Mouse (Mus musculus) kidney, adult 2 months (tissue): ENCODE measurements at regions not wholly inside any gene's neighbourhood (a gene's known extent, or its start where the extent isn't known, plus 50 kb on each side); places are given as distances from the start of the nearest gene placed in this dataset.

ENCODE experiments used
- DNase-seq: peaks from one replicate; pipeline ENCODE4 v3.0.0; 2021
- H3K27ac ChIP-seq: fragments of 200-500 bp; 2 replicates; pipeline ENCODE4 v1.5.1; 2012; ENCODE audit warnings: low read depth, low read length, control low read depth, inconsistent platforms; ENCODE audit not compliant: insufficient read depth
- H3K27me3 ChIP-seq: fragments of 200-500 bp; replicated peaks from 2 replicates; pipeline ENCODE4 v1.6.1; 2012; ENCODE audit warnings: mild to moderate bottlenecking, moderate library complexity, low read length, inconsistent platforms; ENCODE audit not compliant: control insufficient read depth, insufficient read depth
- H3K36me3 ChIP-seq: fragments of 200-500 bp; 2 replicates; pipeline ENCODE4 v1.6.1; 2012; ENCODE audit warnings: mild to moderate bottlenecking, moderate library complexity, low read length, inconsistent platforms; ENCODE audit not compliant: control insufficient read depth, insufficient read depth
- H3K4me1 ChIP-seq: fragments of 200-500 bp; 2 replicates; pipeline ENCODE4 v1.6.1; 2011; ENCODE audit warnings: low read length; ENCODE audit not compliant: control insufficient read depth, insufficient read depth
- H3K4me3 ChIP-seq: fragments of 200-500 bp; 2 replicates; pipeline ENCODE4 v1.5.1; 2011; ENCODE audit warnings: mild to moderate bottlenecking, low read depth, low read length, control low read depth; ENCODE audit not compliant: insufficient read depth
- CTCF ChIP-seq: fragments of 200-500 bp; conservative IDR thresholded peaks from 2 replicates; pipeline ENCODE4 v1.5.1; 2011; ENCODE audit warnings: low read depth, mild to moderate bottlenecking, control low read depth, low read length, moderate library complexity, mixed read lengths; ENCODE audit not compliant: insufficient read depth, insufficient read length
- POLR2A ChIP-seq: fragments of 200-500 bp; IDR thresholded peaks from one replicate; pipeline ENCODE4 v1.6.1; 2011; ENCODE audit warnings: low read depth, low read length, control low read depth
- WGBS: fragments of 180-500 bp; shearing (Covaris S2); methylation state at CpG from one replicate; pipeline ENCODE4 v1.1.7; 2018; 5-methylcytosine and 5-hydroxymethylcytosine counted together

DNA sequence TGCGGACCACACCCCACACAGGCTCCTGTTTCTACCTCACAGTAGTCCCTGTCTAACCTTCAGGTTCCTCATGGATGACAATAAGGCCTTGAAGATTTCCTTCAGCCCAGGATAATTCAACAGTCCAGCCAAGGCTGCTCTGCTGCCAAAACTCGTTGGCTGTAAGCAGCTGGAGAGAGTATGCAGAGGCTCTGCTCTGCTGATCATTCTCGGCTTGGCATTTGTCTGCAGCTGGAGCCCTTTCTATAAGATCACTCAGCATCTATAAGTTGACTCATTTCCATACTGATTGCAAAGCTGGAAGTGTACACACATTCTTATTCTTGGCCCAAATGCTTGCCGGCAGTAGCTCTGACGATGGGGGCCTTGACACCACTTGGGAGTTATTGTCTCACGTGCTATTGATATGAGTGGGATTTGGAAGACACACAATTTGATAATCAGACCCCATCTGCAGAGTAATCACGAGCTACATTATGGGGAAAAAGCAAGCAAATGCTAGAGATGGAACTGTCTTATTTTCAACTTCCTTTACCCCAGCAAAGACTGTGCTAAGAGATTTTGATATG is 311.1 kb upstream of the Nmur2 start:
- Histone ChIP-seq H3K36me3 (no peaks in the 10 kb centered on the region), H3K27ac (no peak overlapping the region), H3K4me3 (no peak overlapping the region), H3K4me1 (peaks cover 6% of the 10 kb centered on the region; the same call in 1 of the 2 replicates), H3K27me3 (no peaks in the 10 kb centered on the region)
- TF ChIP-seq CTCF (no peak), POLR2A (no peak)
- no peak for DNase-seq
- 75% methylated on average over 7 of the region's 7 CpGs for WGBS

- WGBS: 74% methylated on average over 1 of the region's 1 CpGs
- TF ChIP-seq POLR2A (no peak), CTCF (no peak)
- no peak overlapping the region for H3K4me3 ChIP-seq
- no peaks in the 10 kb centered on the region for H3K27me3 ChIP-seq
- no peak for DNase-seq
- no peaks in the 10 kb centered on the region for H3K36me3 ChIP-seq
- peaks cover 6% of the 10 kb centered on the region; the same call in 1 of the 2 replicates for H3K4me1 ChIP-seq
- no peak overlapping the region for H3K27ac ChIP-seq
Measured at GRCm38 (mm10) chr11:56351231-56351630, 310.4 kb upstream of the Nmur2 start.

DNA sequence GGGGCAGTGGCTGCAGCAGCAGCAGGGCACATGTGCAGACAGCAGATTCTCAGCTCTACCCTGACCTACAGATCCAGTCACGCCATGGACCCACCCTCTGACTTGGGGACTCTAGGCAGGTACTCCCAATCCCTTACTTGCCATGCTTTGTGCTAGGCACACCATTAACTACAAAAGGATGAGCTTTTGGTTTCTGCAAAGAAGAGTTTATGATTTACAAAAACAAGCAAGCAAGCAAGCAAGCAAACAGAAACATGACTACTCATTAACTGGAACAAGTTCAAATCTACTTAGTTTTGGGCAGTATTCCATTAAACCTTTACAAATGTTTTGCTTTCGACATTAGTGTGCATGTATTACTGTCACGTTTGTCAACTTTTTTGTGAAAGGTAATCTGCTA is 309.0 kb upstream of the Nmur2 start:
- 39% methylated on average over 3 of the region's 3 CpGs for WGBS
- TF ChIP-seq POLR2A: no peak
- TF ChIP-seq CTCF: no peak
- Histone ChIP-seq H3K4me3 (no peak overlapping the region), H3K36me3 (no peaks in the 10 kb centered on the region), H3K27ac (peak overlapping the region; percentile 80; the same call in 1 of the 2 replicates), H3K4me1 (peaks cover 6% of the 10 kb centered on the region; the same call in 1 of the 2 replicates), H3K27me3 (no peaks in the 10 kb centered on the region)
- DNase-seq: peak; percentile 64

DNA sequence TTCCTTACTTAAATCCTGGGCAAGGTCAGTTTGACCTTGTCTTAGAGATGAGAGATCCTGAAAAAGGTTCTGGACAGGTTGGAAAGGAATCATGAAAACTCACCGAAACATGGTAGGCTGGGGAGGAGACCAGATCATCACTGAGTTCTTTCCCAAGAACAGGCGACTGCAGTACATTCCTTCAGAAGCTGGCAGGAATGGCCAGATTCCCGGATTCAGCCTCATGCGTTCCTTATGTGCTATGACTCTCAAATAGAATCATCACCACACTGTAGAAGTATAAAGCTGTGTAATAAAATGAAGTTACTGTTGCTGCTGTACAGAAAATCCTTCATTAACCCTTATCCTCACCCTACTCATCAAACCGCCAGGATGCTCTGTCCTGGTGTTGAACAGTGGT is 307.6 kb upstream of the Nmur2 start:
- 93% methylated on average over 5 of the region's 5 CpGs for WGBS
- H3K4me3 ChIP-seq: no peak overlapping the region
- TF ChIP-seq CTCF (no peak), POLR2A (no peak)

GRCm38 (mm10) chr11:56343083-56343482 is 302.3 kb upstream of the Nmur2 start:
- no peak overlapping the region for H3K27ac ChIP-seq
- no peak overlapping the region for H3K4me3 ChIP-seq
- no peaks in the 10 kb centered on the region for H3K27me3 ChIP-seq
- no peaks in the 10 kb centered on the region for H3K4me1 ChIP-seq
- DNase-seq: no peak
- no peaks in the 10 kb centered on the region for H3K36me3 ChIP-seq
- WGBS: 66% methylated on average over 5 of the region's 5 CpGs
- TF ChIP-seq POLR2A (no peak), CTCF (no peak)

More for the DNA sequence above, 307.6 kb upstream of the Nmur2 start:
- no peak for DNase-seq
- H3K27ac ChIP-seq: no peak overlapping the region
- no peaks in the 10 kb centered on the region for H3K36me3 ChIP-seq
- H3K27me3 ChIP-seq: no peaks in the 10 kb centered on the region
- peaks cover 6% of the 10 kb centered on the region; the same call in 1 of the 2 replicates for H3K4me1 ChIP-seq

DNA sequence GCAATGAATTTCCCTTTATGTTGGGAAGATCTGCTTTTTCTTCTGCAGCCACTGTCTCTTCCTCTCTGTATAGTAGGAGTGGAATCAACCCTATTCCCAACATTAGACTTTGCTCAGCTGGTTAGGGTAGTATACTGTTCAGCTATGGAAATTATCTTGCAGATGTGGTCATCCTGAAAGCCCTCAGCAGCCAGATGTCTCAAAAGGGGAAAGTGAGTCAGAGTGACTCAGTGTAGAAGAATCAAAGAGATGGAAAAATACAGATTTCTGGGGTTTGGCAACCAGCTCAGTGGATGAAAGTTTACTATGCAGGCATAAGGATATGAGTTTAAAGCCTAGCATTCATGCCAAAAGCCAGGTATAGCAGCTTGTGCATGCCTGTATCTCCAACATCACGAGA is 300.9 kb upstream of the Nmur2 start:
- TF ChIP-seq POLR2A (no peak), CTCF (no peak)
- 58% methylated on average over 1 of the region's 1 CpGs for WGBS
- no peaks in the 10 kb centered on the region for H3K27me3 ChIP-seq
- no peak overlapping the region for H3K4me3 ChIP-seq
- no peak overlapping the region for H3K27ac ChIP-seq
- no peaks in the 10 kb centered on the region for H3K36me3 ChIP-seq
- no peaks in the 10 kb centered on the region for H3K4me1 ChIP-seq
- no peak for DNase-seq

DNA sequence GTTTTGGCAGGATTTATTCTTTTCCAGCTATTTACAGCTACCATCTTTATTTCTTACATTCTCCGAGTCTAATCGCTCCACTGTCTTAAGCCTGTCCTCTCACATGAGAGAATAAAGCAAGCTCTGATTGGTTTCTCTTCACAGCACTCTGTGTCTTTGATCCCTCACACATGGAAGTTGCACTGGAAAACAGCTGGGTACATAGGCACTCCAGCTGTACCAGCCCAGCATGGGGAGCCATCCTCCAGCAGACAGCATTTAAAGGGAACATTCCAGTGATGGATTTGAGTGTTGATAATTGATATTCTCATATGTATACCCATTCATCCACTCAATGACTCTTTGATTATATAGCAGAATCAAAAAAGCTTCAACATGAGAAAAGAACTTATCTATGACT is 300.2 kb upstream of the Nmur2 start:
- TF ChIP-seq POLR2A (no peak), CTCF (no peak)
- DNase-seq: no peak
- Histone ChIP-seq H3K27ac (no peak overlapping the region), H3K27me3 (no peaks in the 10 kb centered on the region), H3K4me1 (no peaks in the 10 kb centered on the region), H3K4me3 (no peak overlapping the region), H3K36me3 (no peaks in the 10 kb centered on the region)
- WGBS: 45% methylated on average over 2 of the region's 2 CpGs

GRCm38 (mm10) chr11:56338511-56338910 is 297.7 kb upstream of the Nmur2 start:
- H3K4me1 ChIP-seq: no peaks in the 10 kb centered on the region
- no peak for DNase-seq
- TF ChIP-seq POLR2A: no peak
- TF ChIP-seq CTCF: no peak
- H3K27ac ChIP-seq: no peak overlapping the region
- H3K27me3 ChIP-seq: no peaks in the 10 kb centered on the region; the same call in 1 of the 2 replicates
- no peaks in the 10 kb centered on the region for H3K36me3 ChIP-seq
- WGBS: 63% methylated on average over 2 of the region's 2 CpGs
- H3K4me3 ChIP-seq: no peak overlapping the region
